Mouse (Mus musculus) MEL (cell line): Measurements from ENCODE around the gene Grk2. TPM values are rescaled to one million over a fixed set of nuclear protein-coding genes. Genes with fewer than 3 reads are reported as not detected.

ENCODE experiments used
- DNase-seq: peaks from one replicate; pipeline ENCODE4 v3.0.0; 2011; ENCODE audit warnings: low read depth, low spot score
- H3K27ac ChIP-seq: 2 replicates; pipeline ENCODE4 v1.5.1; 2012; ENCODE audit warnings: low read depth, mild to moderate bottlenecking, control low read depth, low read length, moderate library complexity; ENCODE audit not compliant: control insufficient read depth
- H3K27me3 ChIP-seq, 2 experiments: fragments of 150-350 bp in 1 of 2; sonication (generic) in 1 of 2; 2 replicates each; pipeline ENCODE4 v1.6.1; 2012; ENCODE audit warnings: low read length in 2 of 2, mild to moderate bottlenecking in 2 of 2, improper control_type of control experiment in 1 of 2, moderate library complexity in 1 of 2; ENCODE audit not compliant: insufficient read depth in 2 of 2, control insufficient read depth in 1 of 2
- H3K36me3 ChIP-seq, 2 experiments: 2 replicates each; pipeline ENCODE4 v1.6.1; 2012 to 2014; ENCODE audit warnings: low read length in 2 of 2, improper control_type of control experiment in 1 of 2, inconsistent platforms in 1 of 2, mild to moderate bottlenecking in 1 of 2; ENCODE audit not compliant: insufficient read depth in 2 of 2, control insufficient read depth in 1 of 2
- H3K4me1 ChIP-seq, 2 experiments: fragments of 150-350 bp in 1 of 2; sonication (generic) in 1 of 2; 2 replicates each; pipeline ENCODE4 v1.6.1; 2012; ENCODE audit warnings: low read length in 2 of 2, improper control_type of control experiment in 1 of 2, mild to moderate bottlenecking in 1 of 2; ENCODE audit not compliant: insufficient read depth in 2 of 2, control insufficient read depth in 1 of 2
- H3K4me3 ChIP-seq, 2 experiments: fragments of 150-350 bp in 1 of 2; sonication (generic) in 1 of 2; 2 replicates each; pipeline ENCODE4 v1.5.1; 2012; ENCODE audit warnings: low read depth in 2 of 2, low read length in 2 of 2, mild to moderate bottlenecking in 2 of 2, moderate library complexity in 2 of 2, control low read depth in 1 of 2, improper control_type of control experiment in 1 of 2; ENCODE audit not compliant: control insufficient read depth in 1 of 2, insufficient read depth in 1 of 2
- H3K79me2 ChIP-seq: 2 replicates; pipeline ENCODE4 v1.6.1; 2012; ENCODE audit warnings: mild to moderate bottlenecking, low read length, moderate library complexity; ENCODE audit not compliant: control insufficient read depth, poor library complexity, insufficient read depth
- H3K9ac ChIP-seq: 2 replicates; pipeline ENCODE4 v1.6.1; 2012; ENCODE audit warnings: low read depth, mild to moderate bottlenecking, control low read depth, low read length, moderate library complexity; ENCODE audit not compliant: control insufficient read depth, poor library complexity, severe bottlenecking
- H3K9me3 ChIP-seq: fragments of 150-350 bp; sonication (generic); replicated peaks from 2 replicates; pipeline ENCODE4 v1.6.1; 2012; ENCODE audit warnings: mild to moderate bottlenecking, low read length, improper control_type of control experiment, moderate library complexity; ENCODE audit not compliant: insufficient read depth
- BHLHE40 ChIP-seq: IDR thresholded peaks from 2 replicates; pipeline ENCODE4 v1.6.1; 2012; ENCODE audit warnings: low read depth, mild to moderate bottlenecking, inconsistent platforms, low read length, improper control_type of control experiment, borderline replicate concordance
- CHD2 ChIP-seq: IDR thresholded peaks from 2 replicates; pipeline ENCODE4 v1.6.1; 2011; ENCODE audit warnings: low read length, improper control_type of control experiment
- CTCF ChIP-seq, 3 experiments: IDR thresholded peaks in 2 of 3; conservative IDR thresholded peaks in 1 of 3; 2 replicates each; pipeline ENCODE4 v1.5.1; 2011 to 2012; ENCODE audit warnings: low read length in 3 of 3, low read depth in 2 of 3, mild to moderate bottlenecking in 2 of 3, improper control_type of control experiment in 1 of 3, inconsistent platforms in 1 of 3, mixed read lengths in 1 of 3, moderate library complexity in 1 of 3; ENCODE audit not compliant: control insufficient read depth in 1 of 3, insufficient read depth in 1 of 3, poor library complexity in 1 of 3, severe bottlenecking in 1 of 3
- ELF1 ChIP-seq: IDR thresholded peaks from 2 replicates; pipeline ENCODE4 v1.6.1; 2014; ENCODE audit warnings: low read depth, mild to moderate bottlenecking, inconsistent platforms, low read length, improper control_type of control experiment, moderate library complexity
- EP300 ChIP-seq, 2 experiments: IDR thresholded peaks; 2 replicates each; pipeline ENCODE4 v1.6.1; 2011; ENCODE audit warnings: improper control_type of control experiment in 2 of 2, low read length in 2 of 2, low read depth in 1 of 2, mild to moderate bottlenecking in 1 of 2
- ETS1 ChIP-seq: IDR thresholded peaks from 2 replicates; pipeline ENCODE4 v1.6.1; 2012; ENCODE audit warnings: low read depth, mild to moderate bottlenecking, inconsistent platforms, low read length, improper control_type of control experiment, moderate library complexity
- GATA1 ChIP-seq: IDR thresholded peaks from 2 replicates; pipeline ENCODE4 v1.6.1; 2011; ENCODE audit warnings: low read depth, low read length, improper control_type of control experiment
- HCFC1 ChIP-seq: IDR thresholded peaks from 2 replicates; pipeline ENCODE4 v1.6.1; 2012; ENCODE audit warnings: low read depth, mild to moderate bottlenecking, inconsistent platforms, low read length, improper control_type of control experiment, moderate library complexity
- MAX ChIP-seq: IDR thresholded peaks from 2 replicates; pipeline ENCODE4 v1.6.1; 2011; ENCODE audit warnings: low read length, improper control_type of control experiment
- MEF2A ChIP-seq: IDR thresholded peaks from 2 replicates; pipeline ENCODE4 v1.6.1; 2014; ENCODE audit warnings: low read depth, mild to moderate bottlenecking, inconsistent platforms, low read length, improper control_type of control experiment; ENCODE audit not compliant: poor library complexity, insufficient replicate concordance, severe bottlenecking; ENCODE audit errors: extremely low read depth
- MXI1 ChIP-seq: IDR thresholded peaks from 2 replicates; pipeline ENCODE4 v1.6.1; 2011; ENCODE audit warnings: mild to moderate bottlenecking, low read depth, low read length, improper control_type of control experiment
- MYB ChIP-seq: IDR thresholded peaks from 2 replicates; pipeline ENCODE4 v1.6.1; 2011; ENCODE audit warnings: mild to moderate bottlenecking, low read depth, low read length, improper control_type of control experiment
- NELFE ChIP-seq: IDR thresholded peaks from 2 replicates; pipeline ENCODE4 v1.6.1; 2011; ENCODE audit warnings: low read depth, low read length, improper control_type of control experiment
- POLR2AphosphoS2 ChIP-seq: IDR thresholded peaks from 2 replicates; pipeline ENCODE4 v1.6.1; 2011; ENCODE audit warnings: low read length, improper control_type of control experiment
- POLR2AphosphoS5 ChIP-seq: IDR thresholded peaks from 2 replicates; pipeline ENCODE4 v1.6.1; 2012; ENCODE audit warnings: low read depth, borderline replicate concordance, mild to moderate bottlenecking, inconsistent platforms, low read length, moderate library complexity, mixed read lengths
- RAD21 ChIP-seq: IDR thresholded peaks from 2 replicates; pipeline ENCODE4 v1.6.1; 2011; ENCODE audit warnings: mild to moderate bottlenecking, low read depth, low read length, improper control_type of control experiment
- SIN3A ChIP-seq: IDR thresholded peaks from 2 replicates; pipeline ENCODE4 v1.6.1; 2012; ENCODE audit warnings: low read length, improper control_type of control experiment, inconsistent platforms
- SMC3 ChIP-seq: IDR thresholded peaks from 2 replicates; pipeline ENCODE4 v1.6.1; 2011; ENCODE audit warnings: low read depth, low read length, improper control_type of control experiment
- UBTF ChIP-seq: IDR thresholded peaks from 2 replicates; pipeline ENCODE4 v1.6.1; 2012; ENCODE audit warnings: low read depth, mild to moderate bottlenecking, inconsistent platforms, low read length, improper control_type of control experiment, moderate library complexity, borderline replicate concordance; ENCODE audit not compliant: insufficient read depth
- ZC3H11A ChIP-seq: IDR thresholded peaks from 2 replicates; pipeline ENCODE4 v1.6.1; 2012; ENCODE audit warnings: low read depth, mild to moderate bottlenecking, inconsistent platforms, low read length, improper control_type of control experiment
- ZKSCAN1 ChIP-seq: IDR thresholded peaks from 2 replicates; pipeline ENCODE4 v1.6.1; 2012; ENCODE audit warnings: low read depth, mild to moderate bottlenecking, inconsistent platforms, low read length, improper control_type of control experiment, moderate library complexity
- ZMIZ1 ChIP-seq: IDR thresholded peaks from 2 replicates; pipeline ENCODE4 v1.6.1; 2012; ENCODE audit warnings: low read depth, mild to moderate bottlenecking, inconsistent platforms, low read length, improper control_type of control experiment, moderate library complexity
- ZNF384 ChIP-seq: IDR thresholded peaks from 2 replicates; pipeline ENCODE4 v1.6.1; 2012; ENCODE audit warnings: low read depth, mild to moderate bottlenecking, inconsistent platforms, low read length, improper control_type of control experiment
- polyA plus RNA-seq, 2 experiments: library from polyadenylated mRNA; stranded (reverse) in 1 of 2; unstranded in 1 of 2; fragments of >175 nt in 1 of 2; fragments of >200 nt in 1 of 2; gene quantifications; 2 replicates each; pipeline versions ENCODE4 v1.2.1 to v1.2.4; 2012; ENCODE audit warnings: low replicate concordance in 2 of 2, low read depth in 1 of 2; ENCODE audit not compliant: insufficient read length in 2 of 2, insufficient read depth in 1 of 2, missing spikeins in 1 of 2
- total RNA-seq: library from RNA; depleted of rRNA; stranded (reverse); fragments of 300-350 nt; gene quantifications from 2 replicates; pipeline ENCODE4 v1.2.3, GENCODE M21; 2012

Grk2 gene
- total and polyA plus RNA-seq, 3 experiments, result 75.2 to 105 TPM; not detected in 1

GRCm38 (mm10) chr19:4309776-4310185 lies 3.8 kb upstream of the Grk2 start:
- Histone ChIP-seq H3K27ac (no peak overlapping the region), H3K36me3 (peaks cover 0 to under 1% of the 10 kb centered on the region in 2 experiments; a peak in 2 of 4 replicates), H3K4me3 (no peak overlapping the region), H3K27me3 (no peaks in the 10 kb centered on the region), H3K9me3 (no peaks in the 10 kb centered on the region), H3K79me2 (peaks cover 12% of the 10 kb centered on the region), H3K4me1 (peaks cover 0 to 8% of the 10 kb centered on the region in 2 experiments; a peak in 3 of 4 replicates), H3K9ac (no peak overlapping the region)
- no peak for TF ChIP-seq UBTF
- TF ChIP-seq HCFC1, result peak; percentile 67
- peak; percentile 69 to 87 (median 82) for TF ChIP-seq CTCF (IDR thresholded peaks at IDR 0.05 in 2 of 3, conservative IDR thresholded peaks at IDR 0.05 in 1 of 3; ENCODE audit: control insufficient read depth in 1 of 3, insufficient read depth in 1 of 3, low read depth in 2 of 3, low read length in 3 of 3, poor library complexity in 1 of 3, severe bottlenecking in 1 of 3)
- TF ChIP-seq RAD21, result peak; percentile 87
- TF ChIP-seq ZKSCAN1, result no peak
- peak; percentile 95 for TF ChIP-seq SMC3
- peak; percentile 82 for TF ChIP-seq SIN3A
- TF ChIP-seq ZC3H11A, result peak; percentile 93
- no peak for TF ChIP-seq CHD2
- no peak for TF ChIP-seq MYB
- peak; percentile 74 for TF ChIP-seq ZNF384
- DNase-seq, result peak; percentile 89

GRCm38 (mm10) chr19:4309302-4309701 lies 3.3 kb upstream of the Grk2 start:
- Histone ChIP-seq H3K27me3 (no peaks in the 10 kb centered on the region), H3K79me2 (peaks cover 17% of the 10 kb centered on the region), H3K9ac (no peak overlapping the region), H3K4me1 (peaks cover 0 to 13% of the 10 kb centered on the region in 2 experiments; a peak in 3 of 4 replicates), H3K4me3 (no peak overlapping the region), H3K36me3 (no peaks in the 10 kb centered on the region; a peak in 1 of 4 replicates), H3K9me3 (no peaks in the 10 kb centered on the region), H3K27ac (no peak overlapping the region)
- no peak for DNase-seq
- TF ChIP-seq NELFE (no peak), ETS1 (no peak), MYB (no peak), POLR2AphosphoS5 (no peak), MAX (no peak), BHLHE40 (no peak), RAD21 (no peak), MXI1 (no peak), EP300 (IDR thresholded peaks at IDR 0.05; ENCODE audit: low read depth in 1 of 2, low read length in 2 of 2) (no peak), POLR2AphosphoS2 (no peak), GATA1 (no peak), MEF2A (no peak), UBTF (no peak), SMC3 (no peak), ZMIZ1 (no peak), ELF1 (no peak)
